Mouse (Mus musculus): Measurements from ENCODE around the gene Hist1h2bk. TPM values are rescaled to one million over a fixed set of nuclear protein-coding genes. Genes with fewer than 3 reads are reported as not detected.
"Not testable (repeated sequence)": the region's sequence is repeated elsewhere in the genome, so short reads cannot be mapped to it uniquely, and the experiment has no call there.

The Hist1h2bk gene
- polyA plus RNA-seq, 1 experiment from 2014 or later: 9.5 TPM

DNA sequence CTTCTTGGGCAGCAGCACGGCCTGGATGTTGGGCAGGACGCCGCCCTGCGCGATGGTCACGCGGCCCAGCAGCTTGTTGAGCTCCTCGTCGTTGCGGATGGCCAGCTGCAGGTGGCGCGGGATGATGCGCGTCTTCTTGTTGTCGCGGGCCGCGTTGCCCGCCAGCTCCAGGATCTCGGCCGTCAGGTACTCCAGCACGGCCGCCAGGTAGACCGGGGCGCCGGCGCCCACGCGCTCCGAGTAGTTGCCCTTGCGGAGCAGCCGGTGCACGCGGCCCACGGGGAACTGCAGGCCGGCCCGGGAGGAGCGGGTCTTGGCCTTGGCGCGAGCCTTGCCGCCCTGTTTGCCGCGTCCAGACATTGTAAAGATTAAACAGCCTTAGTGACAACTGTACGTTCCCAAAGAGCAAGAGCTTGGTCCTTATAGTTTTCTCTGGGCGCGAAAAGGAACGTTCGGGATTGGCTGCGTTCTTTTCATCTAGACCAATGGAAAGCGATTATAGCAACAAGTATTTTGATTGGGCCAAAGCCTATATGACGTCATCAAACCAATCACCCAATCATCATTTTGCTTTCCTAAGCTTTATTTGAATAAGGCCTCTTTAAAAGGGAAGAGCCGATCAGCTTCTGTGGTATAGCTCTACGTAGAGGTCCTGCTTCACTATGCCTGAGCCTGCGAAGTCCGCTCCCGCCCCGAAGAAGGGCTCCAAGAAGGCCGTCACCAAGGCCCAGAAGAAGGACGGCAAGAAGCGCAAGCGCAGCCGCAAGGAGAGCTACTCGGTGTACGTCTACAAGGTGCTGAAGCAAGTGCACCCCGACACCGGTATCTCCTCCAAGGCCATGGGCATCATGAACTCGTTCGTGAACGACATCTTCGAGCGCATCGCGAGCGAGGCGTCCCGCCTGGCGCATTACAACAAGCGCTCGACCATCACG, 7.2 kb downstream of the Hist1h2bk start, which contains the start of the genes Hist1h2ag and Hist1h2bj:
Gene Hist1h2ag, minus strand, starts transcription at position 377 of the 935 bp plus-strand sequence.
Gene Hist1h2bj, plus strand, starts transcription at position 647 of the 935 bp plus-strand sequence.
- peak within 1 kb of the TSS; percentile 96 for H3K27ac ChIP-seq
- WGBS: under 1% methylated on average over 48 of the region's 80 CpGs
- not testable (repeated sequence) for H3K27me3 ChIP-seq, H3K9me3 ChIP-seq, H3K36me3 ChIP-seq
- peak within 1 kb of the TSS; percentile 81 for H3K4me2 ChIP-seq
- peak within 1 kb of the TSS; percentile 74 for H3K9ac ChIP-seq
- peak; percentile 89 for ATAC-seq (ENCODE audit: insufficient number of reproducible peaks, insufficient read depth, low FRiP score, low TSS enrichment, low read depth)
- peak within 1 kb of the TSS; percentile 50 for H3K4me3 ChIP-seq
- peaks cover 18% of the 10 kb centered on the region for H3K4me1 ChIP-seq

DNA sequence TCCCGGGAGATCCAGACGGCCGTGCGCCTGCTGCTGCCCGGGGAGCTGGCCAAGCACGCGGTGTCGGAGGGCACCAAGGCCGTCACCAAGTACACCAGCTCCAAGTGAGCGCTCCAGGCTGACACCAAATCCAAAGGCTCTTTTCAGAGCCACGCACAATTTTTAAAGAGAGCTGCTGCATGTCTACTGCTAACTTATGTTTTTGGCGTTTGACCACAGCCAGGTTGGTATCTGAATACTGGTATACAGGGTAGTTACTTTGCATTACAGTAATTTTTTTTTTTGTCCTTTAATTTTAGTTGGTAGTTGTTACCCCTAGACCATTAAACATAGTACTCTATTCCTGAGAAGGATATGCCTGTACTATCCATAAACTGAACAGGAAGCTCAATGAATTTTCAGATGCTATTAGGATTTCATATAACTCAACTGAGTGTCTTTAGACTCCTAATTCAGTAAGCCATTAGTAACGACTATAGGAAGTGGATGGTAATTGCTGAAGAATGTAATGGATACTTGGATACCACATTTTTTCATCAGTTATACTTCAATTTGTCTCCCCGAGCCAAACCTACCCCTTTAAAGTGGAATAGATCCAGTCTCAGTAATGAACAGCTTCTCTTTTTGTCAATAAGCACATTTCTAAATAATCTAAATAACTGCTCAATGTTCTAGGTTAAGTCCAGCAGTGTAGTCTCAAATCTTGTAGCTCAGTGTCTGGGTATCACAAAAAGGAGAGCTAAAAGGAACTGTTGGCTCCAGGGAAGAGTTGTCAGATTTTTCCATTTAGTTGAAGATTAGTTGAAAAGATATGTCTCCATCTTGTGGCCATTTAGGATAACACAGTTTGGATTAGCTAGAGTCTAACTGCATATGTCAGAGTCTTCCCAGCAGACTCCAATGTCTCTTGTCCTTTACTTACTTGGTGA, 8.1 kb downstream of the Hist1h2bk start:
- H3K4me2 ChIP-seq: peak overlapping the region; percentile 81
- no peaks in the 10 kb centered on the region for H3K27me3 ChIP-seq
- under 1% methylated on average over 10 of the region's 14 CpGs for WGBS
- H3K9ac ChIP-seq: peak overlapping the region; percentile 71
- no peak for ATAC-seq (ENCODE audit: insufficient number of reproducible peaks, insufficient read depth, low FRiP score, low TSS enrichment, low read depth)
- H3K36me3 ChIP-seq: no peaks in the 10 kb centered on the region
- H3K27ac ChIP-seq: peak overlapping the region; percentile 91
- peaks cover 22% of the 10 kb centered on the region for H3K4me1 ChIP-seq
- H3K9me3 ChIP-seq: no peaks in the 10 kb centered on the region
- peak overlapping the region; percentile 50 for H3K4me3 ChIP-seq

DNA sequence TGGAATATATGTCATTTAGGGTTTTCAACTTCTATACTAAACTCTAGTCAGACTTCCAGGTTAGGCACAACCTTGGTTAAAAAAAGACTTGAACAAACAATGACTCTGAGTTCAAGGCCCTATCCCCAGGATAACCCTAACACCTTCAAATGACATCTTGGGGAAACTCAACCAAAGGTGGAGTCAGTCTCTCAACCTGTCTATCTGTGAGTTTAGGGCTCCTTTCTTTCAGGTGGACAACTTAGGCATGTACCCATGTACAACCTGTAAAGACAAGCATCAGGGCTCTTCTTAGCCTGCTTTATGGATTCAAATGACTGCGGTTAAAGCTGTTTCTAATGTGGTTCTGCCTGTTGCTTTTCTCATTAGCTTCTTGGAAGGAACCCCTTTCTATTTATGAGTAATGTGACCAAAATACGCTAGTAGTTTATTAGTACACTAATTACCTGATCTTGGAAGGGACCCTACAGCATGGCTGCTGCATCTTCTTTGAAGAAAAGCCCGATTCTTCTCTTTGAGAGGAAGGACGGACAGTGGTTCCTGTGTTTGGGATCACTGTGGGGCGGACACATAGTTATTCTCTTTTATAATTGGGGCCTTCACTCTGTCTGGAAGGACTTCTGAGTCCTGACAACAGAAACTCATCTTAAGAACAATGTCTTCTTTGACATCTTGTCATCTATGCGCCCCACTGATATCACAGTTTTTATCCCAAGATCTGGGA, 8.9 kb downstream of the Hist1h2bk start:
- WGBS: 81% methylated on average over 6 of the region's 6 CpGs
- no peak overlapping the region; the same call in 1 of the 2 replicates for H3K9ac ChIP-seq
- peak overlapping the region; percentile 81 for H3K4me2 ChIP-seq
- H3K27me3 ChIP-seq: no peaks in the 10 kb centered on the region
- no peaks in the 10 kb centered on the region for H3K36me3 ChIP-seq
- H3K9me3 ChIP-seq: no peaks in the 10 kb centered on the region
- peak overlapping the region; percentile 91; the same call in 1 of the 2 replicates for H3K27ac ChIP-seq
- H3K4me3 ChIP-seq: no peak overlapping the region
- peaks cover 22% of the 10 kb centered on the region for H3K4me1 ChIP-seq
- ATAC-seq (ENCODE audit: insufficient number of reproducible peaks, insufficient read depth, low FRiP score, low TSS enrichment, low read depth): no peak

DNA sequence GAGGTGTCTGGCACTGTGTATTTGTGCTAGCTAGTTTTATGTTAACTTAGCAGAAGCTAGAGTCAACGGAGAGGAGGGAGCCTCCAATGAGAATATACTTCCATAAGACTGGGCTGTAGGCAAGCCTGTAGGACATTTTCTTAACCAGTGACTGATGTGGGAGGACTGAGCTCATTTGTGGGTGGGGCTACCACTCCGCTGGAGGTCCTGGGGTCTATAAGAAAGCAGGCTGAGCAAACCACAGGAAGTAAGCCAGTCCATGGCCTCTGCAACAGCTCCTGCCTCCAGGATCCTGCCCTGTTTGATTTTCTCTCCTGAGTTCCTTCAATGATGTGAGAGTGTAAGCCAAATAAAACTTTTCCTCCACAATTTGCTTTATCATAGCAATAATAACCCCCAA, 9.6 kb downstream of the Hist1h2bk start:
- no peak overlapping the region for H3K27ac ChIP-seq
- H3K9me3 ChIP-seq: no peaks in the 10 kb centered on the region
- ATAC-seq (ENCODE audit: insufficient number of reproducible peaks, insufficient read depth, low FRiP score, low TSS enrichment, low read depth): no peak
- WGBS: 49% methylated on average over 2 of the region's 2 CpGs
- peaks cover 18% of the 10 kb centered on the region for H3K4me1 ChIP-seq
- H3K36me3 ChIP-seq: no peaks in the 10 kb centered on the region
- no peak overlapping the region for H3K4me2 ChIP-seq
- no peak overlapping the region for H3K9ac ChIP-seq
- no peaks in the 10 kb centered on the region for H3K27me3 ChIP-seq
- no peak overlapping the region for H3K4me3 ChIP-seq

DNA sequence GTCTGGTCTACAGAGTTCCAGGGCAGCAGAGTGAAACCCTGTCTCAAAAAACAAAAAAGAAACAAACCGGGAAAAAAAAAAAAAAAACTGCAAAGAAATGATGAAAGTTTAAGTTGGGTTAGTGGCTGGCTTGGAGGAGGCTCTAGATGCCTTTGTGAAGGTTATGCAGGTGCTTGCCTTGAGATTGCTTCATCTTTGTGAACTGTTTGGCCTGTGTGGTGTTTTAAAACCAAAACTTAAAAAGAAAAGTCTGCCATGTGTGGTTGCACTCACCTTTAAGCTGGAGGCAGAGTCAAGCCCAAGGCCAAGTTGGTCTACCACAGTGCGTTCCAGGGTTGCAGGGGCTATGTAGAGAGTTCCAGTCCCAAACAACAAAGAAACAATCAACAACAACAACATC, 13.4 kb downstream of the Hist1h2bk start:
- H3K36me3 ChIP-seq: no peaks in the 10 kb centered on the region
- peaks cover 9% of the 10 kb centered on the region for H3K4me1 ChIP-seq
- H3K9me3 ChIP-seq: no peaks in the 10 kb centered on the region
- H3K27ac ChIP-seq: no peak overlapping the region
- ATAC-seq (ENCODE audit: insufficient number of reproducible peaks, insufficient read depth, low FRiP score, low TSS enrichment, low read depth): no peak
- H3K4me3 ChIP-seq: no peak overlapping the region
- no peak overlapping the region for H3K9ac ChIP-seq
- H3K27me3 ChIP-seq: no peaks in the 10 kb centered on the region
- WGBS: 79% methylated on average over 2 of the region's 2 CpGs
- H3K4me2 ChIP-seq: no peak overlapping the region

DNA sequence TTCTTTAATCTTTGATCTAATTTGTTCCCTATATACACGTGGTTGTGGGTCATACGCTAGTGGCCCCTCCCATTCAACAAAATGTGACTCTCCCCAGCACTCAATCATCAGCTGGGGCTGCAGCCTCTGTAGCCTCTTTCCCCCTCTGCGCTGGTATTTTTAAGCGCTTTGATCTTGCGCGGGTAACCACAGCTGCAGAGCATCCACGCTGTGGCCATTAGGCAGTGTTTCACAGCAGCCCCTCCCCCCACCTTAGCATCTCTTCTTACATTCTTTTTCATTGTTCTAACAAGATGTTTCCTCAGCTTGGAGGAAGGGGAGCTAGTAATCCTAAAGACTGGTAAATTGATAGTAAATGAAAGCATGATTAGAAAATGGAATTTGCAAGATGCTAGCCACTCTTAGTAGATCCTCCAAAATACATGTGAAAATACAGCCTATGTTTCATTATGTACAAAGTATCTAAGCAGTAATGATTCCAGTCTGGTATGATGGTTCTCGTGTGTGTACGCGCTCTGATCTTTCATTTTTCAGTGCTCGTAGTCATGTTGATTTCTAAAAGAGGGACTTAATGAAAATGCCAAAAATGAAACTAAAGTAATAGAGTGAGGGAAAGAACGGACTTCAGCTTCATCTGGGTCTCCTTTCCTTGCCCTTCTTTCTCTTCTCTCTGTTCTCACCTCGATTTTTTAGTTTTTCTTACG, 14.2 kb downstream of the Hist1h2bk start:
- Histone ChIP-seq H3K9me3 (no peaks in the 10 kb centered on the region), H3K4me2 (peak overlapping the region; percentile 64), H3K27ac (peak overlapping the region; percentile 89), H3K9ac (peak overlapping the region; percentile 59), H3K36me3 (no peaks in the 10 kb centered on the region), H3K4me3 (peak overlapping the region; percentile 54), H3K27me3 (no peaks in the 10 kb centered on the region), H3K4me1 (peaks cover 9% of the 10 kb centered on the region)
- 1% methylated on average over 14 of the region's 14 CpGs for WGBS
- no peak for ATAC-seq (ENCODE audit: insufficient number of reproducible peaks, insufficient read depth, low FRiP score, low TSS enrichment, low read depth)

DNA sequence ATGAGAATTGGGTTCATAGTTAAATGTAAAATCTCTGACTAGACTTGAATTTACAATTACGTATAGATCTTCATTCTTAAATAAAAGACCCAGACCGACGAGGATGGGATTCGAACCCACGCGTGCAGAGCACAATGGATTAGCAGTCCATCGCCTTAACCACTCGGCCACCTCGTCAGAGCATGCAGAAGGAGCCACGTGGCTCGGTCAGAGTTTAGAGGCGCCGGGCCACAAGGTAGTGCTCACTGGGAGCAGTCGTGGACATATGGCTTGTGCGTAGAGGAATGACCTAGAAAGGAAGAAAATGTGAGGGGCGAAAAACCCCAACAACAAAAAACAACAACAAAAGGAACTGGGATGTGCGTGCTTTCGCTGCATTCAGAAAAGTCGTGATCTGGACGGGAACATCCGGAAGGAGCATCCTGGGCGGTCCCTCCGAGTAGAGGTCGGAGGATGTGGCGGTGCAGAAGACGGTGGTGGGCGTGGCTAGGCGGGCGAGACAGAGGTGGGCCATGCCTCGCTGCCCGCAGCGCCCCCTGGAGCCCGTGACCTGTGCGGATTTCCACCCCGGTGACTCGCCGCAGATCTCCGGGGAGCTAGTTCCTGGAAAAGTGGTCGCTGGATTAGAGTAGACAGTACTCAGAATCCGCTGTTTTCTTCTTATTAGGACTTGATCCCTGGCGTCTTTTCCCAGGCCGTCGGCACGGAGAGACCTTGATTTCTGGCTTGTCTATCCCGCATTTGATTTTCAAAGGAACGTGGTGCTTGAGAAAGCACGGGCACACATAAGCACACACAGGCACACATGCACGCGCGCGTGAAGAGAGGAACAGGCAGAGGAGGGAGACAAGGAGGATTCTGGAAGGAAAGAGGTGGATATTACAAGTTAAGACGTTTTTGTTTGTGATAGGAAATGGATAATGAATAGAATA, 15.2 kb downstream of the Hist1h2bk start:
- Histone ChIP-seq H3K9me3 (no peaks in the 10 kb centered on the region), H3K27ac (peak overlapping the region; percentile 89), H3K27me3 (no peaks in the 10 kb centered on the region), H3K4me2 (peak overlapping the region; percentile 64), H3K9ac (peak overlapping the region; percentile 67), H3K4me1 (peaks cover 9% of the 10 kb centered on the region), H3K4me3 (peak overlapping the region; percentile 54), H3K36me3 (no peaks in the 10 kb centered on the region)
- peak; percentile 90 for ATAC-seq (ENCODE audit: insufficient number of reproducible peaks, insufficient read depth, low FRiP score, low TSS enrichment, low read depth)
- WGBS: under 1% methylated on average over 52 of the region's 52 CpGs

DNA sequence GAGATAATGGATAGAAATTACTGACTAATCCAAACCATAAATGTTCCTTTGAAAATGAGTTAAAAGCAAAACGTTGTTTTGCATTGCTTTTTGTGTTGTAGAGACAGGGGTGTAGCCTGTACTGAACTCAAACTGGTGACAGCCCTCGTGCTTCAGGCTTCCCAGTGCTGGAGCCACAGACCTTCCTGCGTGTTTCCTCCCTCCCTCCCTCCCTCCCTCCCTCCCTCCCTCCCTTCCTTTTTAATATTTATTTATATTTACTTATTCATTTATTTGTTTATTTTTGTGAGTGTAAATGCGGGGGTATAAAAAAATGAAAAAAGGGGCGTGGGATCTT, 15.8 kb downstream of the Hist1h2bk start:
- Histone ChIP-seq H3K36me3 (no peaks in the 10 kb centered on the region), H3K4me3 (peak overlapping the region; percentile 54), H3K9ac (peak overlapping the region; percentile 67), H3K27me3 (no peaks in the 10 kb centered on the region), H3K9me3 (no peaks in the 10 kb centered on the region), H3K4me2 (peak overlapping the region; percentile 64), H3K27ac (peak overlapping the region; percentile 89), H3K4me1 (peaks cover 9% of the 10 kb centered on the region)
- no peak for ATAC-seq (ENCODE audit: insufficient number of reproducible peaks, insufficient read depth, low FRiP score, low TSS enrichment, low read depth)
- 10% methylated on average over 5 of the region's 5 CpGs for WGBS

DNA sequence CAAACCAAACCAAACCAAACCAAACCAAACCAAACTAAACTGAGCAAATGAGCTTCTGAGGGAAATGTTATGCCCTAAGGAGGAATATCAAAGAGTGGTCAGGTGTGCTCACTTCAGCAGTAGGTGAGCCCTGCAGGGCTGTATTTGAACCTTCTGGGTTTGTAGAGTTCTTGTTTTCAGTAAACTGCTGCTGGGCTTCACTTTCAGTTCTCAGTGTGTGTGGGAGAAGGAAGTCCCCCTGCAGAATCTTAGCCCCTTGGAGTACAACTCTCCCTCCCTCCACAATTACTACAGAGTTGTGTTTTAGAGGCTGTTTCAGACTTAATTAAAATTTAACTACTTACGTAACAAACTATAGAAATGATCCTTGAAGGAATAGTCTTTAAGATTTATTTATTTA, 18.1 kb downstream of the Hist1h2bk start:
- 0 out of 2 replicates have a peak, but pooled peaks cover 2% of the 10 kb centered on the region for H3K4me1 ChIP-seq
- H3K27ac ChIP-seq: no peak overlapping the region
- H3K9ac ChIP-seq: no peak overlapping the region
- WGBS: 94% methylated on average over 1 of the region's 1 CpGs
- H3K9me3 ChIP-seq: no peaks in the 10 kb centered on the region
- H3K27me3 ChIP-seq: no peaks in the 10 kb centered on the region
- ATAC-seq (ENCODE audit: insufficient number of reproducible peaks, insufficient read depth, low FRiP score, low TSS enrichment, low read depth): no peak
- no peaks in the 10 kb centered on the region for H3K36me3 ChIP-seq
- H3K4me2 ChIP-seq: no peak overlapping the region
- H3K4me3 ChIP-seq: no peak overlapping the region

DNA sequence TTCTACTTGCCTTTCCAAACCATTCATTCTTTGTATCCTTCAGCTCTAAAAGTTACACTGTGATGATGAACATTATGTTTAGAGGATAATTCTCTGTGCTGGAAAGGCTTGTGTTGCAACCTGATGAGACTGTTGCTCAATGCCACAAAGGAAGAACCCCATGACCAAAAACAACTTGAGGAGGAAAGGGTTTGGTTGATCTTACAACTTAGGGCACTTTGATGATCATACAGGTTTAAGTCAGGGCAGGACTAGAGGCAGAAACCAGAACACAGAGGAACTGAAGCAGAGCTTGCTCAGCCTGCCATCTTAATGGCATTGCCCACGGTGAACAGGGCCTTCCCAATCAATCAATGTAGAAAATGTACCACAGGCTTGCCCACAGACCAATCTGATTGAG, 25.8 kb downstream of the Hist1h2bk start:
- ATAC-seq (ENCODE audit: insufficient number of reproducible peaks, insufficient read depth, low FRiP score, low TSS enrichment, low read depth): no peak
- H3K9me3 ChIP-seq: peaks cover 1% of the 10 kb centered on the region; the same call in 1 of the 2 replicates
- no peak overlapping the region for H3K4me3 ChIP-seq
- H3K4me2 ChIP-seq: no peak overlapping the region
- no peak overlapping the region for H3K9ac ChIP-seq
- no peak overlapping the region for H3K27ac ChIP-seq
- no peaks in the 10 kb centered on the region for H3K36me3 ChIP-seq
- H3K27me3 ChIP-seq: no peaks in the 10 kb centered on the region
- WGBS: 74% methylated on average over 1 of the region's 1 CpGs
- no peaks in the 10 kb centered on the region for H3K4me1 ChIP-seq
